Mouse (Mus musculus): ENCODE results near the gene Mki67.
"Not testable (repeated sequence)": the region's sequence is repeated elsewhere in the genome, so short reads cannot be mapped to it uniquely, and the experiment has no call there.

Mki67 gene

GRCm38 (mm10) chr7:135723672-135724341 is 7.6 kb upstream of the Mki67 start:
- CTCF ChIA-PET = interaction anchor here in 3 of 4 experiments (0.7 to 2.7 kb wide), 3 partner anchors 12 to 45 kb away, joined by 3 to 12 read pairs (median 4); no protein-coding TSS in a partner anchor

GRCm38 (mm10) chr7:135722011-135722838 is 6.1 kb upstream of the Mki67 start:
- POLR2A ChIA-PET = interaction anchor here in 1 of 4 experiments (0.6 to 1.0 kb wide), 2 partner anchors 13 to 65 kb away, joined by 4 to 6 read pairs; no protein-coding TSS in a partner anchor
- CTCF ChIA-PET = interaction anchor here in 2 of 4 experiments (0.6 to 2.7 kb wide), 2 partner anchors 14 to 53 kb away, joined by 5 to 12 read pairs; no protein-coding TSS in a partner anchor

More at GRCm38 (mm10) chr7:135723672-135724341, 7.6 kb upstream of the Mki67 start:
- POLR2A ChIA-PET = interaction anchor here in 2 of 4 experiments (0.6 to 1.0 kb wide), 2 partner anchors 10 to 14 kb away, joined by 3 to 6 read pairs; no protein-coding TSS in a partner anchor

GRCm38 (mm10) chr7:135721436-135721992 is 5.4 kb upstream of the Mki67 start:
- CTCF ChIA-PET = interaction anchor here in 2 of 4 experiments (0.6 to 2.7 kb wide), 2 partner anchors 14 to 52 kb away, joined by 5 to 12 read pairs; no protein-coding TSS in a partner anchor
- POLR2A ChIA-PET = no interaction called here

GRCm38 (mm10) chr7:135716968-135717557 is 902 bp upstream of the Mki67 start:
- POLR2A ChIA-PET = interaction anchor here in 3 of 4 experiments (0.6 to 2.0 kb wide), 47 partner anchors 10 to 1758 kb away, joined by 3 to 26 read pairs (median 4); partner anchors contain the start of genes 9430038I01Rik (in 1 of the 3) and Mgmt (in 1 of the 3)
- CTCF ChIA-PET = interaction anchor here in 3 of 4 experiments (0.6 to 2.0 kb wide), 9 partner anchors 18 to 1602 kb away, joined by 3 to 27 read pairs (median 6); no protein-coding TSS in a partner anchor

- CTCF ChIA-PET = interaction anchor here (0.5 to 2.0 kb wide), 13 partner anchors 19 to 1602 kb away, joined by 3 to 27 read pairs (median 3); no protein-coding TSS in a partner anchor
- POLR2A ChIA-PET = interaction anchor here in 3 of 4 experiments (0.6 to 2.0 kb wide), 51 partner anchors 9 to 1758 kb away, joined by 3 to 26 read pairs (median 4); partner anchors contain the start of genes 9430038I01Rik (in 1 of the 3) and Mgmt (in 1 of the 3)
Observed at GRCm38 (mm10) chr7:135716445-135716877, 300 bp upstream of the Mki67 start.

GRCm38 (mm10) chr7:135715166-135715565 is 995 bp downstream of the Mki67 start:
- POLR2A ChIA-PET = interaction anchor here in 3 of 4 experiments (0.5 to 2.0 kb wide), 9 partner anchors 9 to 833 kb away, joined by 3 to 26 read pairs (median 4); no protein-coding TSS in a partner anchor
- CTCF ChIA-PET = interaction anchor here in 1 of 4 experiments (1.8 to 2.0 kb wide), 2 partner anchors 20 to 83 kb away, joined by 7 to 27 read pairs; no protein-coding TSS in a partner anchor

GRCm38 (mm10) chr7:135713326-135713725 is 2.8 kb downstream of the Mki67 start:
- POLR2A ChIA-PET = interaction anchor here in 3 of 4 experiments (0.7 to 1.2 kb wide), 4 partner anchors 14 to 1784 kb away, joined by 3 to 5 read pairs (median 4); no protein-coding TSS in a partner anchor
- CTCF ChIA-PET = interaction anchor here in 1 of 4 experiments (0.9 kb wide), 1 partner anchor 22 kb away, joined by 3 read pairs; no protein-coding TSS in a partner anchor

GRCm38 (mm10) chr7:135712534-135712933 is 3.6 kb downstream of the Mki67 start:
- POLR2A ChIA-PET = interaction anchor here in 1 of 4 experiments (0.9 kb wide), 1 partner anchor 23 kb away, joined by 3 read pairs; no protein-coding TSS in a partner anchor
- CTCF ChIA-PET = interaction anchor here in 1 of 4 experiments (0.9 kb wide), 1 partner anchor 23 kb away, joined by 3 read pairs; no protein-coding TSS in a partner anchor

- ChIA-PET POLR2A (interaction anchor here in 1 of 4 experiments (0.8 kb wide), 1 partner anchor 8 kb away, joined by 3 read pairs; no protein-coding TSS in a partner anchor), CTCF (no interaction called here)
Observed at GRCm38 (mm10) chr7:135710702-135711101, 5.5 kb downstream of the Mki67 start.

- CTCF ChIA-PET = no interaction called here
Observed at GRCm38 (mm10) chr7:135705753-135706152, 10.4 kb downstream of the Mki67 start.

GRCm38 (mm10) chr7:135705083-135705482 is 11.1 kb downstream of the Mki67 start:
- ChIA-PET CTCF (no interaction called here), POLR2A (interaction anchor here in 1 of 4 experiments (1.2 kb wide), 1 partner anchor 9 kb away, joined by 4 read pairs; no protein-coding TSS in a partner anchor)

More at GRCm38 (mm10) chr7:135705753-135706152, 10.4 kb downstream of the Mki67 start:
- POLR2A ChIA-PET = interaction anchor here in 3 of 4 experiments (1.2 to 3.1 kb wide), 3 partner anchors 10 kb away, joined by 3 to 14 read pairs (median 6); partner anchors contain the start of gene Mki67 (in 3 of the 3)

- ChIA-PET CTCF (no interaction called here), POLR2A (interaction anchor here in 2 of 4 experiments (1.2 to 1.8 kb wide), 2 partner anchors 10 to 12 kb away, joined by 4 to 6 read pairs; partner anchors contain the start of gene Mki67 (in 1 of the 2))
Observed at GRCm38 (mm10) chr7:135704251-135704650, 11.9 kb downstream of the Mki67 start.

GRCm38 (mm10) chr7:135703600-135704148 is 12.5 kb downstream of the Mki67 start:
- ChIA-PET CTCF (no interaction called here), POLR2A (interaction anchor here in 3 of 4 experiments (0.6 to 1.8 kb wide), 3 partner anchors 13 to 1619 kb away, joined by 5 to 8 read pairs (median 6); partner anchors contain the start of gene Mki67 (in 2 of the 3))

GRCm38 (mm10) chr7:135699351-135699750 is 16.8 kb downstream of the Mki67 start:
- CTCF ChIA-PET = not testable (repeated sequence)
- POLR2A ChIA-PET = interaction anchor here in 2 of 4 experiments (0.7 to 1.4 kb wide), 3 partner anchors 14 to 36 kb away, joined by 3 to 5 read pairs (median 5); partner anchors contain the start of gene Mki67 (in 1 of the 2)

GRCm38 (mm10) chr7:135698362-135698761 is 17.8 kb downstream of the Mki67 start:
- ChIA-PET POLR2A (interaction anchor here in 2 of 4 experiments (0.8 to 1.4 kb wide), 3 partner anchors 9 to 37 kb away, joined by 3 to 5 read pairs (median 5); partner anchors contain the start of gene Mki67 (in 1 of the 2)), CTCF (no interaction called here)

GRCm38 (mm10) chr7:135697021-135697740 is 19.0 kb downstream of the Mki67 start:
- POLR2A ChIA-PET, CTCF ChIA-PET: not testable (repeated sequence)

All from embryonic stem cell, embryonic (primary cell).